Mouse (Mus musculus): Measurements from ENCODE around the gene Htra3. TPM values are rescaled to one million over a fixed set of nuclear protein-coding genes. Genes with fewer than 3 reads are reported as not detected.

Htra3 gene
- polyA plus RNA-seq (2012; rRNA removed) = 8.8 and 9.4 TPM in 2 replicates

GRCm38 (mm10) chr5:35679256-35680155, at the start of gene Htra3:
Gene Htra3, minus strand, starts transcription at chr5:35679782.

Other genes starting within 250 kb of the Htra3 start
- 1.6 and 3.8 TPM in 2 replicates for gene Cpz, start 154.1 kb downstream of the Htra3 start, polyA plus RNA-seq (2012; rRNA removed)
- gene Trmt44, start 104.7 kb downstream of the Htra3 start, polyA plus RNA-seq (2012; rRNA removed) = 7.3 and 7.9 TPM in 2 replicates
- gene Acox3, start 96.7 kb downstream of the Htra3 start, polyA plus RNA-seq (2012; rRNA removed) = 21.8 and 22.3 TPM in 2 replicates
- 0.88 and 1.0 TPM in 2 replicates for gene Sh3tc1, start 60.2 kb upstream of the Htra3 start, polyA plus RNA-seq (2012; rRNA removed)
- 35.7 and 35.8 TPM in 2 replicates for gene Ablim2, start 78.1 kb upstream of the Htra3 start, polyA plus RNA-seq (2012; rRNA removed)
- 46.7 and 53.1 TPM in 2 replicates for gene Afap1, start 213.5 kb upstream of the Htra3 start, polyA plus RNA-seq (2012; rRNA removed)